Mouse (Mus musculus) lung, postnatal 0 days (tissue): Measurements from ENCODE around the gene Tmem130. TPM values are rescaled to one million over a fixed set of nuclear protein-coding genes. Genes with fewer than 3 reads are reported as not detected.
"Not testable (repeated sequence)": the region's sequence is repeated elsewhere in the genome, so short reads cannot be mapped to it uniquely, and the experiment has no call there.

Experiments used
- ATAC-seq: fragments of 200-750 bp; cut with Nextera tagmentation; 2 replicates; pipeline ENCODE4 v1.8.0; 2017; ENCODE audit warnings: moderate library complexity
- DNase-seq: peaks from one replicate; pipeline ENCODE4 v3.0.0-alpha.2; 2016; ENCODE audit warnings: low spot score
- H3K27ac ChIP-seq: fragments of 300-500 bp; sonication (generic); 2 replicates; pipeline ENCODE4 v1.5.1; 2014; ENCODE audit warnings: antibody characterized with exemption, mild to moderate bottlenecking, low read length, mixed read lengths
- H3K27me3 ChIP-seq: fragments of 300-500 bp; sonication (generic); replicated peaks from 2 replicates; pipeline ENCODE4 v1.6.1; 2014; ENCODE audit warnings: low read length, mixed read lengths; ENCODE audit not compliant: insufficient read depth
- H3K36me3 ChIP-seq: fragments of 300-500 bp; sonication (generic); 2 replicates; pipeline ENCODE4 v1.6.1; 2014; ENCODE audit warnings: low read length, mixed read lengths; ENCODE audit not compliant: insufficient read depth
- H3K4me1 ChIP-seq: fragments of 300-500 bp; sonication (generic); 2 replicates; pipeline ENCODE4 v1.6.1; 2014; ENCODE audit warnings: antibody characterized with exemption, low read depth, low read length, mixed read lengths; ENCODE audit not compliant: insufficient read depth
- H3K4me2 ChIP-seq: fragments of 300-500 bp; sonication (generic); replicated peaks from 2 replicates; pipeline ENCODE4 v1.6.1; 2014; ENCODE audit warnings: low read depth, mild to moderate bottlenecking, low read length, moderate library complexity, mixed read lengths
- H3K4me3 ChIP-seq: fragments of 300-500 bp; sonication (generic); 2 replicates; pipeline ENCODE4 v1.5.1; 2014; ENCODE audit warnings: low read depth, low read length
- H3K9ac ChIP-seq: fragments of 300-500 bp; sonication (generic); replicated peaks from 2 replicates; pipeline ENCODE4 v1.6.1; 2014; ENCODE audit warnings: low read depth, mild to moderate bottlenecking
- H3K9me3 ChIP-seq: fragments of 300-500 bp; sonication (generic); 2 replicates; pipeline ENCODE4 v1.6.1; 2016; ENCODE audit warnings: low read length, mixed read lengths
- CTCF ChIP-seq: IDR thresholded peaks from 2 replicates; pipeline ENCODE4 v1.5.1; 2016; ENCODE audit warnings: antibody characterized with exemption, mild to moderate bottlenecking
- EP300 ChIP-seq: IDR thresholded peaks from 2 replicates; pipeline ENCODE4 v1.6.1; 2016; ENCODE audit warnings: antibody characterized with exemption, mild to moderate bottlenecking, control low read depth
- WGBS: fragments of 180-500 bp; shearing (Covaris S2); extraction: QIAGEN DNeasy Blood & Tissue Kit; methylation state at CpG from one replicate; pipeline ENCODE4 v1.1.7; 2014; 5-methylcytosine and 5-hydroxymethylcytosine counted together
- polyA plus RNA-seq: library from polyadenylated mRNA; unstranded; fragments of >200 nt; fragmentation: Nextera tagmentation; extraction: Ambion mirVana; gene quantifications from 2 replicates; pipeline ENCODE4 v1.2.1, GENCODE M21; 2015

Gene Tmem130
- polyA plus RNA-seq, 1 experiment from 2014 or later: 0.23 TPM

DNA sequence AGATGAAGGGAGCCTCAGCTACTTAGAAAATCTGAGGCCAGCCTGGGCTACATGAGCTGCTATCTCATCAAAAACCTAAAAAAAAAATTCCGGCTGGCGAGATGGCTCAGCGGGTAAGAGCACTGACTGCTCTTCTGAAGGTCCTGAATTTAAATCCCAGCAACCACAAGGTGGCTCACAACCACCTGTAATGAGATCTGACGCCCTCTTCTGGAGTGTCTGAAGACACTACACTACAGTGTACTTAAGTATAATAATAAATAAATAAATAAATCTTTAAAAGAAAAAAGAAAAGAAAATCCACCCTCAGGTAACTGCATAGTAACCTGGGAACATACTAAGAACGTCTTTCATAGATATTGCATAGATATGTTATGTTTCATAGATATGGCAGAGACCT is 31.8 kb upstream of the Tmem130 start:
- no peak for DNase-seq
- no peak overlapping the region for H3K4me2 ChIP-seq
- no peak for ATAC-seq
- H3K4me3 ChIP-seq: no peak overlapping the region
- WGBS: 84% methylated on average over 5 of the region's 5 CpGs
- H3K9ac ChIP-seq: no peak overlapping the region
- H3K9me3 ChIP-seq: no peaks in the 10 kb centered on the region
- no peak for TF ChIP-seq EP300
- TF ChIP-seq CTCF: peak; percentile 9; the same call in 1 of the 2 replicates
- H3K4me1 ChIP-seq: no peaks in the 10 kb centered on the region
- H3K27ac ChIP-seq: no peak overlapping the region
- H3K27me3 ChIP-seq: no peaks in the 10 kb centered on the region
- H3K36me3 ChIP-seq: peaks cover 58% of the 10 kb centered on the region

GRCm38 (mm10) chr5:144786464-144786863 is 24.8 kb upstream of the Tmem130 start:
- DNase-seq (no peak), ATAC-seq (no peak)
- H3K27ac ChIP-seq: no peak overlapping the region
- peaks cover 57% of the 10 kb centered on the region for H3K36me3 ChIP-seq
- H3K4me2 ChIP-seq: no peak overlapping the region
- H3K4me1 ChIP-seq: no peaks in the 10 kb centered on the region
- no peak overlapping the region for H3K4me3 ChIP-seq
- H3K27me3 ChIP-seq: no peaks in the 10 kb centered on the region
- H3K9ac ChIP-seq: no peak overlapping the region
- H3K9me3 ChIP-seq: no peaks in the 10 kb centered on the region
- TF ChIP-seq EP300 (no peak), CTCF (no peak)
- 96% methylated on average over 18 of the region's 18 CpGs for WGBS

- H3K4me3 ChIP-seq: no peak overlapping the region
- H3K9me3 ChIP-seq: no peaks in the 10 kb centered on the region
- H3K27me3 ChIP-seq: no peaks in the 10 kb centered on the region
Observed at GRCm38 (mm10) chr5:144780654-144781053, 19.0 kb upstream of the Tmem130 start.

DNA sequence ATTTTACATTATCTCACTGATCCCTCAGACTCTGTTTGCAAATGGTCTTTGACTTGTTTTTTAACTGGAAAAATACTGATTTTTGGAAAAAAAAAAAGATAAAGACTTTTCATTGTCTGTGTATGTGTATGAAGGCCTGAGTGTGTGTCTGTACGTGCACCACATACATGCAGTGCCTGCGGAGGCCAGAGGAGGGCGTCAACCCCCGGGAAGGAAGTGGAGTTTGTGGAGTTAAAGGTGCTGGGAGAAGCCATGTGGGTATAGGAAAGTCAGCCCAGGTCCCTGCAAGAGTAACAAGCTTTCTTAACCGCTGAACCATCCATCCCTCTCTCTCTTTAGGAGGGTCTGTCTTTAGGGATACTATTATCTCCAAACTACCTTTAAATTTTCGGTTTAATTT is 11.6 kb upstream of the Tmem130 start:
- DNase-seq: no peak
- Histone ChIP-seq H3K27me3 (no peaks in the 10 kb centered on the region), H3K4me3 (no peak overlapping the region), H3K9me3 (no peaks in the 10 kb centered on the region), H3K36me3 (peaks cover 21% of the 10 kb centered on the region; the same call in 1 of the 2 replicates), H3K4me2 (no peak overlapping the region), H3K27ac (no peak overlapping the region), H3K9ac (no peak overlapping the region), H3K4me1 (peaks cover 10% of the 10 kb centered on the region; the same call in 1 of the 2 replicates)
- TF ChIP-seq CTCF: no peak
- TF ChIP-seq EP300: no peak
- WGBS: 86% methylated on average over 6 of the region's 6 CpGs
- ATAC-seq: no peak

More at GRCm38 (mm10) chr5:144780654-144781053, 19.0 kb upstream of the Tmem130 start:
- no peak overlapping the region for H3K27ac ChIP-seq
- H3K4me1 ChIP-seq: no peaks in the 10 kb centered on the region
- DNase-seq: no peak
- 83% methylated on average over 8 of the region's 8 CpGs for WGBS
- TF ChIP-seq CTCF (no peak), EP300 (no peak)
- H3K4me2 ChIP-seq: no peak overlapping the region
- no peak for ATAC-seq
- H3K9ac ChIP-seq: no peak overlapping the region
- peaks cover 65% of the 10 kb centered on the region for H3K36me3 ChIP-seq

GRCm38 (mm10) chr5:144769067-144769482 is 7.5 kb upstream of the Tmem130 start:
- TF ChIP-seq CTCF: no peak
- TF ChIP-seq EP300: no peak
- peak; percentile 40 for DNase-seq
- no peak for ATAC-seq
- Histone ChIP-seq H3K9ac (peak overlapping the region; percentile 97), H3K27me3 (no peaks in the 10 kb centered on the region), H3K9me3 (no peaks in the 10 kb centered on the region), H3K27ac (peak overlapping the region; percentile 99), H3K4me3 (peak overlapping the region; percentile 93), H3K4me2 (peak overlapping the region; percentile 79), H3K4me1 (peaks cover 10% of the 10 kb centered on the region; the same call in 1 of the 2 replicates), H3K36me3 (no peaks in the 10 kb centered on the region; the same call in 1 of the 2 replicates)
- WGBS: 12% methylated on average over 8 of the region's 8 CpGs

DNA sequence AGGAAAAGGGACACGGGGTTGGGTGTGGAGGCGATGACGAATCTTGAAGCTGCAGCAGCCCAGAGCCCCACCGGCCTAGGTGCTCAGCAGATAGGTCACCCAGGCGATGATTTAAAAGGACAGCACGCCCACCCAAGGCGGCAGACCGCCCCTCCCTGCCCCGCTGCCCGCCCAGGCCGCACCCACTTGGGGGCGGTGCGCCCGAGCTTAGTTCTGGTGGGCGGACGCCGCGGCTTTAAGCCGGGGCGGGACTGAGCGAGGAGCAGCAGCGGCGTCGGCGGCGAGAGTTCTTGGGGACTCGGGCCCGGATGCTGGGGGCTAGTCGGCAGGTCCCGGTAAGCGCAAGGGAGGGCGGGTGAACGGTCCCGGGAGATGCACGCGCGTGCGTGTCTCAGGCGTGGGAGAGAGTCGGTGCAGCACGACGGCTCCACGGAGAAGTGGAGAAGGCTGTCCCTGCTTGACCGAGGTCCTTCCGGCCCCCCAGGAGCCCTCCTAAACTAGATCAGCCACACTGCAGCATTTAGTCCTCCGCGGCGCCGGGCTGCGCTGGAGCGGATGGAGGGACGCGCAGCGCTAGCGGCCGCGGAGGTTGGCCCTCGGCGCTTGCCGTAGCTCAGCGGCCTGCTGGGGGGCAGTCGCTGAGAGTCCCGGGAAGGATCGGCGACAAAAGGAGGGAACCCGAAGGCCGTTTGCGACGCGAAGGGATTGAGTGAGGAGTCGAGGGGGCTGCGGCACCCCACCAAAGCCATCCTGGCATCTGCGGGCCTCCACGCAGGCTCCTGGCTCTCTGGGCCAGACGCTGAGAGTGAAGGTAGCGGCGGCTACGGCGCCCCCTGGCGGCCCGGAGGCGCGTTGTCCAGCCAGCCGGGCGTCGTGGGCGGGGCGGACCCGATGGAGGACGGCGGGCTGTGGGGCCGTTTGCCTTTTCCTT is 6.6 kb upstream of the Tmem130 start:
- peak overlapping the region; percentile 93 for H3K4me3 ChIP-seq
- TF ChIP-seq EP300 (no peak), CTCF (peak; percentile 92)
- H3K9ac ChIP-seq: peak overlapping the region; percentile 97
- H3K4me1 ChIP-seq: peaks cover 10% of the 10 kb centered on the region; the same call in 1 of the 2 replicates
- H3K27ac ChIP-seq: peak overlapping the region; percentile 99
- DNase-seq: peak; percentile 94
- peak; percentile 95 for ATAC-seq
- H3K4me2 ChIP-seq: peak overlapping the region; percentile 79
- no peaks in the 10 kb centered on the region for H3K9me3 ChIP-seq
- no peaks in the 10 kb centered on the region for H3K27me3 ChIP-seq
- WGBS: under 1% methylated on average over 75 of the region's 92 CpGs
- no peaks in the 10 kb centered on the region; the same call in 1 of the 2 replicates for H3K36me3 ChIP-seq

DNA sequence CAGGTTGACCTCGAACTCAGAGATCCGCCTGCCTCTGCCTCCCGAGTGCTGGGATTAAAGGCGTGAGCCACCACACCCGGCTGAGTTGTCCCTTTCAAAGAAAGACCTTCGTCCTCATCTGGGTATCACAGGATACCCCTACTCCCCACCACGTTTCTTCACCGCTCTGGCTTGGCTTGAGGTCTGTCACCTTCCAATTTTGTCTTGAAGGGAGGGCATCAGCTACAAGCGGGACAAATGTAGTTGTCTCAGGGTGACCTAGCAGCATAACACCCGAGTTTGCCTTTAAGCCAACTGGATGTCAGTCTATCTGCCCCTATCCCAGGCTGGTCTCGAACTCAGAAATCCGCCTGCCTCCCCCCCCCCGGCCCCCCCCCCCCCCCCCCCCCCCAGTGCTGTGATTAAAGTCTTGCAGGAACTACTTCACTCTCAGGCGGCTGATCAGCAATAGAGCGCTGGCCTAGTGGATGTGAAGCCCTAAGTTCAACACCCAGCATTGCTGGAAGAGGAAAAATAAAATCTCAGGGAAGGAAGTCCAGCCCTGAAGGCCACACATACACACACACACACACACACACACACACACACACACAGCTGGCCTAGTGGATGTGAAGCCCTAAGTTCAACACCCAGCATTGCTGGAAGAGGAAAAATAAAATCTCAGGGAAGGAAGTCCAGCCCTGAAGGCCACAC is 5.6 kb upstream of the Tmem130 start, which contains the start of gene Trrap:
Gene Trrap (plus strand): TSS at position 627 of the 693 bp plus-strand sequence.
- WGBS: 79% methylated on average over 13 of the region's 15 CpGs
- Histone ChIP-seq H3K4me1 (peaks cover 10% of the 10 kb centered on the region; the same call in 1 of the 2 replicates), H3K9ac (peak within 1 kb of the TSS; percentile 97), H3K4me3 (peak within 1 kb of the TSS; percentile 93), H3K27ac (peak within 1 kb of the TSS; percentile 99), H3K4me2 (peak within 1 kb of the TSS; percentile 79)
- not testable (repeated sequence) for DNase-seq, H3K27me3 ChIP-seq, H3K36me3 ChIP-seq, H3K9me3 ChIP-seq
- ATAC-seq: peak; percentile 2; the same call in 1 of the 2 replicates
